Mouse (Mus musculus) liver, embryonic 14.5 days (tissue): ENCODE data around the gene Adipor2.

Source experiments
- CTCF ChIP-seq: IDR thresholded peaks from 2 replicates; pipeline ENCODE4 v1.5.1; 2016; ENCODE audit warnings: antibody characterized with exemption, low read depth, control low read depth
- EP300 ChIP-seq: IDR thresholded peaks from 2 replicates; pipeline ENCODE4 v1.6.1; 2016; ENCODE audit warnings: antibody characterized with exemption, low read depth

GRCm38 (mm10) chr6:119406528-119406927, 11.0 kb downstream of the Adipor2 start:
- TF ChIP-seq CTCF (no peak), EP300 (no peak)
